Mouse (Mus musculus) spleen, adult 2 months (tissue): ENCODE data around the gene Cfap61. TPM values are rescaled to one million over a fixed set of nuclear protein-coding genes. Genes with fewer than 3 reads are reported as not detected.
"Not testable (repeated sequence)": the region's sequence is repeated elsewhere in the genome, so short reads cannot be mapped to it uniquely, and the experiment has no call there.

Source experiments
- DNase-seq, 2 experiments: peaks; one replicate each; pipeline versions ENCODE4 v3.0.0 to v3.0.0-alpha.2; 2012 to 2021; ENCODE audit warnings: low spot score in 2 of 2, low read depth in 1 of 2
- H3K27ac ChIP-seq: fragments of 200-500 bp; 2 replicates; pipeline ENCODE4 v1.5.1; 2012; ENCODE audit warnings: low read length, inconsistent platforms; ENCODE audit not compliant: insufficient read depth
- H3K27me3 ChIP-seq: fragments of 200-500 bp; 2 replicates; pipeline ENCODE4 v1.6.1; 2012; ENCODE audit warnings: mild to moderate bottlenecking, moderate library complexity, low read length, inconsistent platforms; ENCODE audit not compliant: control insufficient read depth, insufficient read depth
- H3K36me3 ChIP-seq: fragments of 200-500 bp; 2 replicates; pipeline ENCODE4 v1.6.1; 2012; ENCODE audit warnings: mild to moderate bottlenecking, low read length, inconsistent platforms; ENCODE audit not compliant: control insufficient read depth, insufficient read depth
- H3K4me1 ChIP-seq: fragments of 200-500 bp; 2 replicates; pipeline ENCODE4 v1.6.1; 2011; ENCODE audit warnings: inconsistent platforms; ENCODE audit not compliant: control insufficient read depth, insufficient read depth, insufficient read length
- H3K4me3 ChIP-seq: fragments of 200-500 bp; 2 replicates; pipeline ENCODE4 v1.5.1; 2011; ENCODE audit warnings: mild to moderate bottlenecking, inconsistent platforms; ENCODE audit not compliant: insufficient read depth, insufficient read length; ENCODE audit errors: extremely low read depth
- CTCF ChIP-seq: fragments of 200-500 bp; IDR thresholded peaks from 2 replicates; pipeline ENCODE4 v1.5.1; 2011; ENCODE audit warnings: mild to moderate bottlenecking, inconsistent platforms; ENCODE audit not compliant: insufficient read depth, insufficient read length, insufficient replicate concordance; ENCODE audit errors: extremely low read depth
- POLR2A ChIP-seq: fragments of 200-500 bp; IDR thresholded peaks from 2 replicates; pipeline ENCODE4 v1.6.1; 2011; ENCODE audit warnings: low read depth, low read length, inconsistent platforms
- WGBS: fragments of 180-500 bp; shearing (Covaris S2); methylation state at CpG from one replicate; pipeline ENCODE4 v1.1.7; 2018; 5-methylcytosine and 5-hydroxymethylcytosine counted together
- polyA plus RNA-seq: library from polyadenylated mRNA; depleted of rRNA; stranded (reverse); fragments of >200 nt; gene quantifications from 2 replicates; pipeline ENCODE4 v1.2.3, GENCODE M21; 2012

The Cfap61 gene
- polyA plus RNA-seq, 1 experiment, result 0.40 TPM

GRCm38 (mm10) chr2:145898106-145898505 is 36.5 kb upstream of the Cfap61 start:
- 92% methylated on average over 9 of the region's 9 CpGs for WGBS
- H3K4me3 ChIP-seq, result no peak overlapping the region
- H3K27me3 ChIP-seq, result no peaks in the 10 kb centered on the region
- DNase-seq, result no peak
- H3K4me1 ChIP-seq, result no peaks in the 10 kb centered on the region
- no peaks in the 10 kb centered on the region for H3K36me3 ChIP-seq
- no peak overlapping the region for H3K27ac ChIP-seq
- no peak for TF ChIP-seq POLR2A
- no peak for TF ChIP-seq CTCF

DNA sequence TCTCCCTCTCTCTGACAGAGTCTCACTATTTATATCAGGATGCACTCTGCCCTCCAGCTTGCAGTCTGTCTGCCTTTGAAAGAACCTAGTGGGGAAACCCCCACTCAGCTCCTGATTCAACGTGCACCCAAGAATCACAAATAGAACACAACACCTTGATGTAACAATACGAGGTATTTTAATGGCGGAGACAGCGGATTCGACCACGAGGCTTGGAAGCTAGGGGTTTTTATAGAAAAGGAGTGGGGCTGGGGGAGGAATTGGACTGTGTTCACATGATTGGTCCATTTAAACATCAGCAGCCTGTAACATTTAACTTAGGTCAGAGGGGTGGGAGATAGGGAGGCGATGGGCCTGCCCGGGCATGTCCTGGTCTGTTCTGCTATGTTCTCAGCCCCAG is 34.3 kb upstream of the Cfap61 start:
- DNase-seq, H3K4me3 ChIP-seq, H3K27me3 ChIP-seq, H3K4me1 ChIP-seq, H3K36me3 ChIP-seq, H3K27ac ChIP-seq: not testable (repeated sequence)
- WGBS, result 83% methylated on average over 8 of the region's 8 CpGs

- Histone ChIP-seq H3K36me3 (no peaks in the 10 kb centered on the region), H3K4me3 (no peak within 1 kb of the TSS), H3K4me1 (peaks cover 6% of the 10 kb centered on the region; the same call in 1 of the 2 replicates), H3K27me3 (no peaks in the 10 kb centered on the region), H3K27ac (no peak within 1 kb of the TSS)
- no peak for TF ChIP-seq CTCF
- TF ChIP-seq POLR2A, result no peak
- WGBS, result 92% methylated on average over 6 of the region's 6 CpGs
- DNase-seq, result no peak
These were observed 32.7 kb upstream of the Cfap61 start, which contains the start of gene Naa20 for GRCm38 (mm10) chr2:145901861-145902260. TSS of gene Naa20 (plus strand) at chr2:145902099.

- H3K27ac ChIP-seq, result peak overlapping the region; percentile 51
- H3K4me1 ChIP-seq, result peaks cover 6% of the 10 kb centered on the region; the same call in 1 of the 2 replicates
- no peaks in the 10 kb centered on the region for H3K36me3 ChIP-seq
- whole genome bisulfite sequencing, result under 1% methylated on average over 68 of the region's 68 CpGs
- peak; percentile 62 to 84 for DNase-seq
- H3K27me3 ChIP-seq, result no peaks in the 10 kb centered on the region
- TF ChIP-seq POLR2A, result no peak
- peak; percentile 41; the same call in 1 of the 2 replicates for TF ChIP-seq CTCF
- peak overlapping the region; percentile 93 for H3K4me3 ChIP-seq
These were observed 31.3 kb upstream of the Cfap61 start for GRCm38 (mm10) chr2:145903061-145903901.

GRCm38 (mm10) chr2:145903983-145904616 is 30.5 kb upstream of the Cfap61 start:
- no peak overlapping the region for H3K27ac ChIP-seq
- peaks cover 6% of the 10 kb centered on the region; the same call in 1 of the 2 replicates for H3K4me1 ChIP-seq
- H3K4me3 ChIP-seq, result peak overlapping the region; percentile 93; the same call in 1 of the 2 replicates
- H3K36me3 ChIP-seq, result peaks cover 3% of the 10 kb centered on the region
- TF ChIP-seq CTCF, result no peak
- TF ChIP-seq POLR2A, result no peak
- DNase-seq, result no peak
- no peaks in the 10 kb centered on the region for H3K27me3 ChIP-seq
- 38% methylated on average over 12 of the region's 12 CpGs for WGBS

- Histone ChIP-seq H3K36me3 (peaks cover 3% of the 10 kb centered on the region), H3K4me3 (no peak overlapping the region), H3K27ac (no peak overlapping the region), H3K27me3 (no peaks in the 10 kb centered on the region), H3K4me1 (peaks cover 6% of the 10 kb centered on the region; the same call in 1 of the 2 replicates)
- DNase-seq, result peak in 1 of 2 experiments; percentile 26
- TF ChIP-seq CTCF, result no peak
- TF ChIP-seq POLR2A, result no peak
- WGBS, result 71% methylated on average over 6 of the region's 6 CpGs
These were observed 29.4 kb upstream of the Cfap61 start for GRCm38 (mm10) chr2:145905156-145905555.

DNA sequence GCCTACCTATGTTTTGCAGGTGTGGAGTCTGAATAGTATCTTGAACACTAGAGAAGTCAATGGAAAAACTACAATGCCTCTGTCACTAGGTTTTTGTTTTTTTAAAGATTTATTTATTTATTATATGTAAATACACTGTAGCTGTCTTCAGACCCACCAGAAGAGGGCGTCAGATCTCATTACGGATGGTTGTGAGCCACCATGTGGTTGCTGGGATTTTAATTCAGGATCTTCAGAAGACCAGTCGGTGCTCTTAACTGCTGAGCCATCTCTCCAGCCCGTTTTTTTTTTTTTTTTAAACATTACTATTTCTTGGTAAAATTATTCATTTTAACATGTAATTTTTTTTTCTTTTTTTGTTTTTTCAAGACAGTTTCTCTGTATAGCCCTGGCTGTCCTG is 28.7 kb upstream of the Cfap61 start:
- not testable (repeated sequence) for DNase-seq, H3K4me3 ChIP-seq, H3K27ac ChIP-seq, H3K36me3 ChIP-seq, H3K27me3 ChIP-seq, H3K4me1 ChIP-seq
- WGBS, result 68% methylated on average over 4 of the region's 4 CpGs
